Mouse (Mus musculus): ENCODE data around the gene Clasp1. TPM values are rescaled to one million over a fixed set of nuclear protein-coding genes. Genes with fewer than 3 reads are reported as not detected.

Clasp1 gene
- polyA plus RNA-seq, 1 experiment from 2014 or later: 24.9 TPM

DNA sequence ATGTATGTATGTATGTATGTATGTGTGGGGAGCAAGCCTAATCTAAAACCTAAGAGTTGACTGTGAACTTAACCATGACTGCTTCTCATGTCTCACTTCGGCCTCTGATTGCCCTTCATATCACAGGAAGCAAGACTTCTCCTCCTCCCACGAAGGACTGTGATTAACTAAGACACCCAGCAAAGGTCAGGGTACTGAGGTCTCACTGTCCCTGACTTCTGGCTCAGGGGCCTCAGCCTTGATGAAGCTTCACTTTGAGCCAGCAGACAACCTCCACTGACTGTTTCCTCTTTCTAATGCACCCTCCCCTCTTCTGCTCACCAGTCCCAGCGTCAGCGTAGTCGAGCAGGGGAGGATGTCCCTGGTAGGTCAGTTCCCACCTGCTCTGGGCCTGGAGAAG is 166.1 kb downstream of the Clasp1 start:
- Histone ChIP-seq H3K27me3 (replicated peaks; ENCODE audit: control insufficient read depth, insufficient read depth, low read length) (no peaks in the 10 kb centered on the region), H3K9me3 (ENCODE audit: control insufficient read depth, low read length) (no peaks in the 10 kb centered on the region), H3K4me1 (ENCODE audit: control insufficient read depth, insufficient read depth, low read length) (no peaks in the 10 kb centered on the region), H3K4me3 (ENCODE audit: low read length) (no peak overlapping the region), H3K4me2 (ENCODE audit: low read depth, low read length) (no peak overlapping the region), H3K36me3 (ENCODE audit: control insufficient read depth, insufficient read depth, low read length) (peaks cover 8% of the 10 kb centered on the region), H3K9ac (ENCODE audit: low read depth, low read length) (no peak overlapping the region), H3K27ac (ENCODE audit: low read length) (no peak overlapping the region)
- 86% methylated on average over 5 of the region's 5 CpGs for WGBS
- no peak for ATAC-seq

GRCm38 (mm10) chr1:118559716-118560115 is 170.9 kb downstream of the Clasp1 start:
- ATAC-seq: no peak
- WGBS: 84% methylated on average over 2 of the region's 2 CpGs
- H3K9ac ChIP-seq (ENCODE audit: low read depth, low read length): no peak overlapping the region
- H3K36me3 ChIP-seq (ENCODE audit: control insufficient read depth, insufficient read depth, low read length): peaks cover 13% of the 10 kb centered on the region
- no peak overlapping the region for H3K4me3 ChIP-seq (ENCODE audit: low read length)
- H3K27ac ChIP-seq (ENCODE audit: low read length): no peak overlapping the region
- H3K27me3 ChIP-seq (replicated peaks; ENCODE audit: control insufficient read depth, insufficient read depth, low read length): no peaks in the 10 kb centered on the region
- H3K4me1 ChIP-seq (ENCODE audit: control insufficient read depth, insufficient read depth, low read length): no peaks in the 10 kb centered on the region
- H3K9me3 ChIP-seq (ENCODE audit: control insufficient read depth, low read length): no peaks in the 10 kb centered on the region
- no peak overlapping the region for H3K4me2 ChIP-seq (ENCODE audit: low read depth, low read length)

DNA sequence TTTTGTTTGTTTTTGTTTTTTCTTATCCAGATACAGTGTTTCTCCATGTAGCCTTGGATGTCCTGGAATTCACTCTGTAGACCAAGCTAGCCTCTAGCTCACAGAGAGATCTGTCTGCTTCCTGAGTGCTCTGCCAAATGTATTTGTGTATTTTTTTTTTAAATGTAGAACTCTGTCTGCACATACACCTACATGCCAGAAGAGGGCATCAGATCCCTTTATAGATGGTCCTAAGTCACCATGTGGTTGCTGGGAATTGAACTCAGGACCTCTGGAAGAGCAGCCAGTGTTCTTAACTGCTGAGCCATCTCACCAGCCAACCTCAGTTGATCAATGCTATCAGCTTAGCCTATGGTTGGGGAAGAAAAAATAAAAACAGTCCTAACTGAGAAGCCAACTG is 175.7 kb downstream of the Clasp1 start:
- no peaks in the 10 kb centered on the region for H3K9me3 ChIP-seq (ENCODE audit: control insufficient read depth, low read length)
- no peak overlapping the region for H3K9ac ChIP-seq (ENCODE audit: low read depth, low read length)
- H3K36me3 ChIP-seq (ENCODE audit: control insufficient read depth, insufficient read depth, low read length): peaks cover 13% of the 10 kb centered on the region
- no peak overlapping the region for H3K4me3 ChIP-seq (ENCODE audit: low read length)
- H3K4me2 ChIP-seq (ENCODE audit: low read depth, low read length): no peak overlapping the region
- no peaks in the 10 kb centered on the region for H3K4me1 ChIP-seq (ENCODE audit: control insufficient read depth, insufficient read depth, low read length)
- H3K27ac ChIP-seq (ENCODE audit: low read length): no peak overlapping the region
- H3K27me3 ChIP-seq (replicated peaks; ENCODE audit: control insufficient read depth, insufficient read depth, low read length): no peaks in the 10 kb centered on the region
- ATAC-seq: no peak

GRCm38 (mm10) chr1:118567659-118568058 is 178.8 kb downstream of the Clasp1 start:
- H3K9ac ChIP-seq (ENCODE audit: low read depth, low read length): no peak overlapping the region
- H3K36me3 ChIP-seq (ENCODE audit: control insufficient read depth, insufficient read depth, low read length): peaks cover 9% of the 10 kb centered on the region
- WGBS: 93% methylated on average over 3 of the region's 3 CpGs
- H3K27me3 ChIP-seq (replicated peaks; ENCODE audit: control insufficient read depth, insufficient read depth, low read length): no peaks in the 10 kb centered on the region
- H3K4me1 ChIP-seq (ENCODE audit: control insufficient read depth, insufficient read depth, low read length): no peaks in the 10 kb centered on the region
- H3K4me2 ChIP-seq (ENCODE audit: low read depth, low read length): no peak overlapping the region
- H3K27ac ChIP-seq (ENCODE audit: low read length): no peak overlapping the region
- no peak for ATAC-seq
- no peaks in the 10 kb centered on the region for H3K9me3 ChIP-seq (ENCODE audit: control insufficient read depth, low read length)
- H3K4me3 ChIP-seq (ENCODE audit: low read length): no peak overlapping the region

DNA sequence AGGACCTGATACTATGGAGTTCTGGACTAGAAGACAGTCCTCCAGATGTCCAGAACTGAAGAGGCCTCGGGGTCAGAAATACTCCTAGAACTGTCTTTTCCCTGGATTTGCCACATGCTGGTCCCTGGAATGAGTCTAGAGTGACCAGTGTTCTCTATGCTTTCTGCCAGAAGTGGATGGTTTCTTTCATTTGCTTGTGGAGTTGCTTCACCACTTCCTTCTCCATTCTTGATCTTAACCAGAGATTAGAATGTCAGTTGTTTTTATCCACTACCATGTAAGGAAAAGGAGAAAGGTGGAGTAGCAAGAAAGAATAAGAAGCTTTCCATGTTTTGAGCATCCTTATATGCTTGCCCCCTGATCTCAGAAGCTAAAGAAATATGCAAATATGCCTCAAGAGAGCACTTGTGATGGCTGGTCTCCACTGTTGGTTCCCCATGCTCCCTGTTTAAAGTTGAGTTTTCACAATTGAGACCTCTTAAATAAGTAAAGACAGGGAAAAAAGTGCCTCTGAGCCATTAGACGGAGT is 191.4 kb downstream of the Clasp1 start:
- H3K4me2 ChIP-seq (ENCODE audit: low read depth, low read length): no peak overlapping the region
- H3K4me1 ChIP-seq (ENCODE audit: control insufficient read depth, insufficient read depth, low read length): no peaks in the 10 kb centered on the region
- H3K27me3 ChIP-seq (replicated peaks; ENCODE audit: control insufficient read depth, insufficient read depth, low read length): no peaks in the 10 kb centered on the region
- H3K9me3 ChIP-seq (ENCODE audit: control insufficient read depth, low read length): no peaks in the 10 kb centered on the region
- no peak overlapping the region for H3K27ac ChIP-seq (ENCODE audit: low read length)
- H3K4me3 ChIP-seq (ENCODE audit: low read length): no peak overlapping the region
- peaks cover 8% of the 10 kb centered on the region; the same call in 1 of the 2 replicates for H3K36me3 ChIP-seq (ENCODE audit: control insufficient read depth, insufficient read depth, low read length)
- no peak for ATAC-seq
- H3K9ac ChIP-seq (ENCODE audit: low read depth, low read length): no peak overlapping the region
- 87% methylated on average over 2 of the region's 2 CpGs for WGBS

DNA sequence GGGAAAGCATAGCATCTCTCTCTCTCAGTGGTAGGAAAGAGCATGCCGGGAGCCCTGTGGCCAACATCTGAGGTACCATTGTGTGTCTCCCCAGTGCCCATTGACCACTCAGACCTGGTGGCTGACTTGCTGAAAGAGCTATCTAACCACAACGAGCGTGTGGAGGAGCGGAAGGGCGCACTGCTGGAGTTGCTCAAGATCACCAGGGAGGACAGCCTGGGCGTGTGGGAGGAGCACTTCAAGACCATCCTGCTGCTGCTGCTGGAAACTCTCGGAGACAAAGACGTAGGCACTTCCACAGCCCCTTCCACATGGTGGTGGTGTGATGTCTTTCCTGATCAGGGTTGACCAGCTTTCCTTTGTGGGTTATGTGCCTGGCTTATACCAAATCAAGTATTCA is 192.3 kb downstream of the Clasp1 start:
- Histone ChIP-seq H3K27me3 (replicated peaks; ENCODE audit: control insufficient read depth, insufficient read depth, low read length) (no peaks in the 10 kb centered on the region), H3K36me3 (ENCODE audit: control insufficient read depth, insufficient read depth, low read length) (peaks cover 6% of the 10 kb centered on the region; the same call in 1 of the 2 replicates), H3K27ac (ENCODE audit: low read length) (no peak overlapping the region), H3K4me2 (ENCODE audit: low read depth, low read length) (no peak overlapping the region), H3K9me3 (ENCODE audit: control insufficient read depth, low read length) (no peaks in the 10 kb centered on the region), H3K4me1 (ENCODE audit: control insufficient read depth, insufficient read depth, low read length) (no peaks in the 10 kb centered on the region), H3K9ac (ENCODE audit: low read depth, low read length) (no peak overlapping the region), H3K4me3 (ENCODE audit: low read length) (no peak overlapping the region)
- 95% methylated on average over 8 of the region's 8 CpGs for WGBS
- ATAC-seq: no peak

DNA sequence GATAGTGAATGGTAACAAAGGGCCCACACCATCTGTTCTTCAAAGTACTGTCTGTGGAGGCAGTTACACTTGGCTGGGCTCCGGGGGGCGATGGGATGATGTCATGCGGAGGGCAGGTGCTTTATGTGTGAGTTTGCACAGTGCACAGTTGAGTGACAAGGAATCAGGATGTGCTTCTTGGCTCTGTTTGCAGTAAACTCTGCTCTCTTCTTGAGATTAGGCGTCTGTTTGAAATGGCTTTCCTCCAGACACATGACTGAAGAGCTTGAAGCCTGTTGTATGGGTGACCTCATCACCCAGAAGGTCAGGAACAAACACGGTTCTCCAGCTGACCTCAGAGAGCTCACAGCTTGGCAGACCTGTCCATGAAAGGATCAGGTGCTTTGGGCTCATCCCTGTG is 200.9 kb downstream of the Clasp1 start:
- 65% methylated on average over 5 of the region's 5 CpGs for WGBS
- Histone ChIP-seq H3K4me1 (ENCODE audit: control insufficient read depth, insufficient read depth, low read length) (peaks cover 3% of the 10 kb centered on the region; the same call in 1 of the 2 replicates), H3K27ac (ENCODE audit: low read length) (no peak overlapping the region), H3K36me3 (ENCODE audit: control insufficient read depth, insufficient read depth, low read length) (peaks cover 5% of the 10 kb centered on the region), H3K4me2 (ENCODE audit: low read depth, low read length) (no peak overlapping the region), H3K9me3 (ENCODE audit: control insufficient read depth, low read length) (no peaks in the 10 kb centered on the region), H3K4me3 (ENCODE audit: low read length) (no peak overlapping the region), H3K27me3 (replicated peaks; ENCODE audit: control insufficient read depth, insufficient read depth, low read length) (no peaks in the 10 kb centered on the region), H3K9ac (ENCODE audit: low read depth, low read length) (no peak overlapping the region)
- ATAC-seq: no peak

- WGBS: 95% methylated on average over 4 of the region's 4 CpGs
- H3K9me3 ChIP-seq (ENCODE audit: control insufficient read depth, low read length): no peaks in the 10 kb centered on the region
- H3K27me3 ChIP-seq (replicated peaks; ENCODE audit: control insufficient read depth, insufficient read depth, low read length): no peaks in the 10 kb centered on the region
- H3K27ac ChIP-seq (ENCODE audit: low read length): no peak overlapping the region
- H3K4me3 ChIP-seq (ENCODE audit: low read length): no peak overlapping the region
- ATAC-seq: no peak
- H3K9ac ChIP-seq (ENCODE audit: low read depth, low read length): no peak overlapping the region
- no peak overlapping the region for H3K4me2 ChIP-seq (ENCODE audit: low read depth, low read length)
- H3K4me1 ChIP-seq (ENCODE audit: control insufficient read depth, insufficient read depth, low read length): peaks cover 6% of the 10 kb centered on the region; the same call in 1 of the 2 replicates
- peaks cover 5% of the 10 kb centered on the region for H3K36me3 ChIP-seq (ENCODE audit: control insufficient read depth, insufficient read depth, low read length)
Measured at GRCm38 (mm10) chr1:118592933-118593332, 204.1 kb downstream of the Clasp1 start.

GRCm38 (mm10) chr1:118595395-118595794 is 206.5 kb downstream of the Clasp1 start:
- peak; percentile 97 for ATAC-seq
- WGBS: 60% methylated on average over 2 of the region's 2 CpGs
- H3K27me3 ChIP-seq (replicated peaks; ENCODE audit: control insufficient read depth, insufficient read depth, low read length): no peaks in the 10 kb centered on the region

More at GRCm38 (mm10) chr1:118595395-118595794, 206.5 kb downstream of the Clasp1 start:
- Histone ChIP-seq H3K9me3 (ENCODE audit: control insufficient read depth, low read length) (no peaks in the 10 kb centered on the region), H3K4me3 (ENCODE audit: low read length) (no peak overlapping the region), H3K9ac (ENCODE audit: low read depth, low read length) (no peak overlapping the region), H3K4me2 (ENCODE audit: low read depth, low read length) (no peak overlapping the region), H3K27ac (ENCODE audit: low read length) (peak overlapping the region; percentile 34; the same call in 1 of the 2 replicates), H3K36me3 (ENCODE audit: control insufficient read depth, insufficient read depth, low read length) (peaks cover 7% of the 10 kb centered on the region; the same call in 1 of the 2 replicates), H3K4me1 (ENCODE audit: control insufficient read depth, insufficient read depth, low read length) (peaks cover 6% of the 10 kb centered on the region; the same call in 1 of the 2 replicates)
